Mouse (Mus musculus) right cerebral cortex, postnatal 36 days (tissue): Measurements from ENCODE around the gene Cavin1.

Source experiments
- DNase-seq, 2 experiments: peaks; one replicate each; pipeline ENCODE4 v3.0.0; 2022; ENCODE audit warnings: low spot score in 2 of 2, mixed read lengths in 1 of 2

The Cavin1 gene

DNA sequence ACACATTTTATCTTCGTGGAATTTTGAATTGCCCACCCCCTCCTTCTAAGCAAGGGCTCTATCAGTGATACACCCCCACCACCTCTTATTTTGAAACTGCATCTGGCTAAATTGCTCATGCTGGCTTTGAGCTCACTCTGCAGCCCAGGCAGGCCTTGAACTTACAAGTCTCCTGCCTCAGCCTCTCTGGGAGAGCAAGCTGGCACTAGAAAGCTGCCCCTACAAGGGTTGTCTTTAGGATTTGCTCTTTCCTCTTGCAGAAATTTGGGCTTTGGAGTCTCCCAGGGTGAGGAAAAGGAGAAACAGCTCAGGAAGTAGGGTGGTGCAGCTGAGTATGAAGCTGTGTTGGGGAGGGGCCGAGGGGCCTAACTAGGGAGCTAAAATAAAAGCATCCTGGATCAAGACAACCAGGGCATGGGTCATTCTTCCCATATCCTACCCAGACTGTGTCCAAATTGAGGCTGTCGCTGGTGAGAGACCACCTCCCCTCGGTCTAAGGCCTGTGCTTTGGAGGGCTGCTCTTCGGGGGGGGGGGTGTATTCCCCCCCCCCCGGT is 12.7 kb downstream of the Cavin1 start:
- no peak for DNase-seq

DNA sequence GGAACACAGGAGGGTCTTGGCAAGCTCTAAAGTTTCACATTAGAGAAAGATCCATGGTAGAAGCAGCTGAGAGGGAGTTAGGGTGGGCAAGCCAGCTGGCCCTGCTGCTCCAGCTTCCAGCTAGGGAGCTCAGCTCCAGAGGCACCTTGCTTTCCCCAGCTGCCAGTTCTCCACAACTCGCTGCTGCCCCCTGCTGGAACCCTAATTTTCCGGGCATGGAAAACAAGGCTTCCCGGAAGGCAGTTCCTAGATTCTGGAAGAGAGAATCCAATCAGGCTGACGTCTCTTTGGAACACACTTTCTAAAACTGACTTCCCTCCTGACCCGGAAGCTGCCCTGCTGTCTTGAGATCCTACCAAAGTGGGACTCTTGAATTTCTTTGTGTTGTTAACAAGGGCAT is 13.4 kb downstream of the Cavin1 start:
- peak; percentile 66 to 68 for DNase-seq

DNA sequence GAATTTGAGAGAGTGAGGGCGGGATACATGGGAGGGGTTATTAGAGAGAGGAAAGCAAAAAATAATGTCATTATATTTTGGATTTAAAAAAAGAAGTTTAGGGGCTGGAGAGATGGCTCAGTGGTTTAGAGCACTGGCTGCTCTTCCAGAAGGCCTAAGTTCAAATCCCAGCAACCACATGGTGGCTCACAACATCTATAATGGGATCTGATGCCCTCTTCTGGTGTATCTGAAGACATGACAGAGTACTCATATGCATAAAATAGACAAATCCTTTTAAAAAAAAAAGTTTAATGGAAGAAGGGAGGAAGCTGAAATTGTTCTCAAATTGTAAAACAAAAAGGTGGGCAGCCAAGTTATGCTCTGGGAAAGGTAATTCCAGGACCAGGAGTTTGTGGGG is 21.1 kb downstream of the Cavin1 start:
- no peak for DNase-seq

DNA sequence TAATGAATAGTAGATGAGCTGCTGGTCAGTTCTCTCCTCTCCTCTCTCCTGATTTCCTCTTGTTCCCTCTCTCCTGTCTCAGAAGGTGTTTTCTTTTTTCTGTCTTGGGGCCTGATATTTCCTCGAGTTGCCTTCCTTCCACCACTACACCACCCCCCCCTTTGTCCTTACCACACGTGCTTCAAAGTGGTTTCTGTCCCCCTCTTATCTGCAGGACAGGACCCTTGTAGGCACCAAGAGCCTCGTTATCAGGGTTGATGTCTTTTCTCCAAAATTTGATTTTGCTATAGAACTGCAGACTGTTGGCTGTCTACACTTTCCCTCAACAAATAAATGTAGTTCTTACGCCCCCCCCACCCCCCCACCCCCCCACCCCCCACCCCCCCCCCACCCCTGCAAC is 22.4 kb downstream of the Cavin1 start:
- DNase-seq: no peak

DNA sequence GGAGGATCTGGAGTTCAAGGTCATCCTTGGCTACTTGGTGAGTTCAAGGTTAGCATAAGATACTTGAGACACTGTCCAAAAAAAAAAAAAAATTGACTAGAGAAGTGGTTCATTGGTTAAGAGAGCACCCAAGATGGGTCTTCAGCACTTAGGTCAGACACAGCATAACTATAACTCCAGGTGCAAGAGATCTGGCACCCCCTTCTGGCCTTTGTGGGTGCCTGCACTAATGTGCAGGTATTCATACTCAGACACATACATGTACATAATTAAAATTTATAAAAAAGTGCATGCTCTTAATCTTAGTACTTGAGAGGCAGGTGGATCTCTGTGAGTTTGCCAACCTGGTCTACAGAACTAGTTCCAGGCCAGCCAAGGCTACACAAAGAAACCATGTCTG is 23.1 kb downstream of the Cavin1 start:
- no peak for DNase-seq

DNA sequence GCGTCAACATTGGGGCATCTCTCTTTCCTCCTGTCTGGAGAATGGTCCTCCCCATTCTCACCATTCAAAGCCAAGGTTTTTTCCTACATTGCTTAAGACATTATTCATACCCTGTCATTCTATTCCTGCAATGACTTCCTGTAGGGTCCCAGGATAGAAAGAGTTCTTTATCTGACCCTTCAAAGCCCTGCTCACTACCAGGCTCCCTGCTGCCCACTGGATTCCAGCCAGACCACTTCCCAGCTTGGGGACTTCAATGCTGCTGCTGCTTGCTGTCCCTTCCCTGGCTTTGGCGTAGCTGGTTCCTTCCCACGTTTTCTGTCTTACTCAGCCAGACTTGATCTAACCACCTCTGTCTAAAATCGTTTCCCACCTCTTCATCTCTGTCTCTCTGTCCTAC is 23.8 kb downstream of the Cavin1 start:
- no peak for DNase-seq

DNA sequence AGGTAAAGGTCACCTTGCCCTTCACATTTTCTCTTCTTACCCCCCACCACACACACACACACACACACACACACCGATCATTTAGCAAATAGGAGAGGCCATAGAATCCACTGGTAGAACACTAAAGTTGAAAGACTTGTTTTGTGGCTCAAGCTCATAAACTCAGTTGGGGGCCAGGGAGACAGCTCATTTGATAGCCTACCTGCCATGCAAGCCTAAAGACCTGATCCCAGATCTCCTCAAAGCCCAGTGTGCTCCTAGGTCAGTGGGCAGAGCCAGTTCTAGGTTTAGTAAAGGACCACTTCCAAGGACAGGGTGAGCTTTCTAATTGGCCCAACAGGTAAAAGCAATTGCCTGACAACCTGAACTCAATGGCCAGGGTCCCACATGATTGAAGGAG is 28.3 kb downstream of the Cavin1 start:
- DNase-seq: no peak

DNA sequence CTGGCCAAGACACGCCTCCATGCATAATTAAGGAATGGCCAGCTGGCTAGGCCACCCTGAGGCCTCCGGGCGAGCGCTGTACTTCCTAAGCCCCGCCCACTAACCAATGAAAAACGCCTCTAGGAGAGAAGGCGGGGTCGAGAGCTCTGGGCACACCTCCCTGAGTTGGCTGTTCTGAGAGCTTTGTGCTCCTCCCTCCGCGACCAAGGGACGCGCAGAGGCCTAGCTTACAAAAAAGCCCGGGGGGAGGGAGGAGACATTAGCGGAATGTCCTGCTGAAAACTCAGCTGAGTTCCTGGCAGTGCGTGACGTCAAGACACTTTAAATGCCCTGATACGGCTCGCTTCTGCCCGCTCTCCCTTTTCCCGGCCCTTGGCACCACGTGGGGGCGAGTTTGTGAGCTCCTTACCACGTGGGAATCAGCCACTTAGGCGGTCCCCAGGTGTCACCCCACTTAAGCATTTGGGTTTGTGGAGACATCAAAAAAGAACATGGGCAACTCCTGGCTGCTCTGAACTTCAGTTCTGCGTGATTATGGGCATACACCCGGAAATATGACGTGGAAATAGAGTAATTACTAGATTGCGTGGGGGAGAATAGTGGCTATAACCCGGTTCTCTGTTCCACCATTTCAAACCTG is 31.1 kb downstream of the Cavin1 start, which contains the start of gene Stat3:
Stat3 (minus strand) TSS at position 29 of the 640 bp plus-strand sequence.
- peak; percentile 98 to 99 for DNase-seq

DNA sequence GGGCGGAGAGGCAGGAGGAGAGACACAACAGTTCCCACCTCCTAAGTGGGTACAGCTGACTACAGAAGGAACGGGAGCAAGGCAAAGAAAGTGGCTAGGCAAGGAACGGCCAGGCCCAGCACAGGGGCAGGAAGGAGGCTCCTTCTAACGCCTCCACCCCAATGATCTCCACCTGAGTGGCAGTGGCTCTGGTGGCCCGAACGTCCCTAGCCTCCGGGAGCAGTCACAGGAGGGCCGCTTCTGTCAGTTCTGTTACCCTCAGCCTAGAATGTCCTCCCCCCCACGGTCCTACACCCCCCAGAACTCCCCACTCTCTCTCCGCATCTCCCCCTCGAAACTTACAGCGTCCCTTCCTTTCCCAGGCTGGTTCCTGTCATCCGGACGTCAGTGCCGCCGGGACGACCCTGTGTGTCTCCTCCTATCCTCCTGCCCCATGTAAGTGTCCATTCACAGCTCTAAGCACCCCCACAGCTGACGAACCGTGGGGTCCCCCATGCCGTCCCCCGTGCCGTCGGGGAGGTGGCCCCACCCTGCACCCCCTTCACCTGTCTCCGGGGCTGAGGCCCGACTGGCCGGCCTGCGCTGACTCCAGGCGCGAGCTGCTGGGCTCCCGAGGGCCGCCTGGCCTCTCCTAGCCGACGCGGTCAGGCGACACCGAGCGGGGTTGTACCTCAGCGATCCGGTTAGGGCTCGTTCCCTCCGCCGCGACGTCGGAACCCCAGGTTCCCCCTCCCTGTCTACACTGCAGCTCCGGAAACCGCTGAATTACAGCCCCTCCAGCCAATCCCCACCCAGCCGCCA is 31.8 kb downstream of the Cavin1 start:
- no peak for DNase-seq

DNA sequence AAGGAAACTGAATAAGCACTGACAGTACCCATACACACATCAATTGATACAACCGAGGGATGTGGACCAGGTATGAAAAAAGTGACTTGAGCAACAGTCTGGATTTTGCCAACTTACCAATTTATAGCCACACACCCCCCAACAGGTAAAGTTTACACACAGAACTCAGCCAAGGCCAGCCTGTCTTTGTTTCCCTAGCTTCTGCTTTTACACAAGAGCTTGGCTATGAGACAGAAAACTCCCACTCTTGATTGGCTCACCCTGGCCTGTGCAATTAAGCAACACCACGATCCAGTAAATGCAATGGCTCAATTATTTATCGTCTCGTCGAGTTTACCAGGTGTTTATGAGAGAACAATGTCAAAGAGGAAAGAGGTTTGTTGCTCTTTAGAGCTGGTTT is 32.6 kb downstream of the Cavin1 start:
- no peak for DNase-seq

DNA sequence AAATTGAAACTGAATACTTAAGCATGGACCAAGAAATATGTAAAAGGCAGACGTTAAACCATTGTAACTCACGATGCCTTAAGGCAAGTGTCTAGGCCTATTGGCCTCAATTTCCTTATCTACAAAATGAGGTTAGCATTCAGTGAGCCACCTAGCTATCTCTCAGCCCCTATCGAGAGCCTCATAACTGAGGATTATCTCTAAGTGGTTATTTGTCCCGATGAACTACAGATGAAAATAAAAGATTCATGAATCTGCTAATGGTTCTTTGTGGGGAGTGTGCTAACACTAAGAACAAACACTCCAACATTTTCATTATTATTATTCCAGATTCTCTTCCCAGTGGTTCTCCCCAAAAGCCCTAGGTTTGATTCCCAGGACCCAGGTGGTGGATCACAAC is 33.4 kb downstream of the Cavin1 start:
- DNase-seq: no peak

DNA sequence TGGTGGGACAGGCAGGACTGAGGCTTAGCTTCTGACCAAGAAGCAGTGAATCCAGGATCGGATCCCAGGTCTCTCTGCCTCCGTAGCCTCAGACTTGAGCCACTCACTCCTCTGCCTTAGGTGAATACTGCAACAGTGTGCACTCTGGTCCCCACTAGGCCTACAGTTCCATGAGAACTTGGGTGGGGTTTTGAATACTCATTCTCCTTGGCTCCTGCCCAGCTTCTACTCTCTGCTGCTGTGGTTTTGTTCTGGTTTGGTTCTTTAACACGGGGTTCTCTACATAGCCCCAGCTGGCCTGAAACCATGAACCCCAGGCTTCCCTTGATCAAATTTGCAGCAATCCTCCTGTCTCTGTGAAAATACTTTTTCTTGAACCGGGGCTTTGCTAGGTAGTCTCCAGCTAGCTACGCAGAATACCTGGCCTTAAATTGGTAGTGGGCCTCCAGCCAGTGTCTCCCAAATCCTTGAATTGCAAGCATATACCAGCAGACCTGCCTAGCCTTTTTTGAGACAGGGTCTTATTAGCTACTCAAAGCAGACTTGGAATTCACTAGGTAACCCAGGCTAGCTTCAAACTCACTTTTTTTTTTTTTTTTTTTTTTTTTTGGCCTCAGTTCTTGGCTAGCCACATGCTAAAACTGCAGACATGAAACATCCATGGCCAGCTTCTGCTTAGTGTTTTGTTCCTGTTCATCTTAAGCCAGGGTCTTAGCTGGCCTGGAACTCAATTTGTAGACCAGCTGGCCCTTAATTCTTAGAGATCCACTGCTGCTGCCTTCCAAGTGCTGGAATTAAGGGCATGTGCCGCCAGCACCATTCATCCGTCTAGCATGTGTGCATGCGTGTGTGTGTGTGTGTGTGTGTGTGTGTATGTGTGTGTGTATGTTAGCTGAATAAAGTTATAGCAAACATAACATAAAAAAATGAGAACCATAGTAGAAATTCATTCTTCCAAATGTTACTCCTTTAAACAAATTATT is 35.0 kb downstream of the Cavin1 start:
- no peak for DNase-seq

DNA sequence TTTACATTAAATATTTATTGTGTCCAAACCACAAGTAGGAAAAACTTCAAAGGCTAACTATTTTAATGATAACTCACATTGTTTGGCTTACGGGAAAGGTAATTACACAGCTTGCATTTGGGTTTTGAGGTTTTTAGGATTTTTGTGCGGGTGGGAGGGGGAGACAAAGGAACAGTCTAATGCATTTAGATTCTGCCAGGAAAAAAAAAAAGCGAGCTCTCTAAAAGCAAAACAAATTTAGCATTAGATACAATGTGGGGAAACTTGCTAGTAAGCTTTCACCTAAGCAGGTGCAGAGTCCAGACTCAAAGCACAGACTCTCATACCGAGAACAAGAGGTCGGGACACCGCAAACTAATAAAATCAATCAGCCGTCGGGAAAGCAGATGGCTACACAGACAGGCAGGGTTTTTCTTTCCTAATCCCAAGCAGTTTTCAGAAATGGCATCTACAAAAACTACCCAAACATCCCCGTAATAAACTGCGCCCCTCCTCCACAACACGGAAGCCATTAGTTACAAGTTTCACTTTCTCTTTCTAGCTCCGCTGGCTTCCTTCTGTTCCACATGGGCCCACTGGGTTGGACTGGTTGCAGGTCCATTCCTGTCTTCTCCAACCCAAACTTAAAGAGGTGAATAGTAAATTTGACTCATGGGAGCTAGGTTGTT is 39.3 kb downstream of the Cavin1 start:
- no peak for DNase-seq

DNA sequence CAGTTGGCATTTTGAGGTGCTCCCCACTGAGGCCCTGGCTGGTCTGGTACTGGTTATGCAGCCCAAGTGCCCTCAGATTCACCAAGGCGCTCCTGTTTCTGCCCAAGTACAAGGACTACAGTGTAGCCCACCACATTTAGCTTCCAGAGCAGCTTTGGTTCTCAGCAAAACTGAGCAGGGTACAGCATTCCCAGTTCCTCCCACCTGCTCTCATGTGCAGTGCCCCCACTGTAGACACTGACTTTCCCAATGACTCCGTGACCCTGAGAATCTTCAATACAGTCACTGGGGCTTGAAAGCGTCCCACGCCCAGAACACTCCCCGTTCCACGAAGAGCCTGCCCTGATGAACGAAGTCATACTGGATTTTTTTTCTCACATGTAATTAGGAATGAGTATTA is 40.1 kb downstream of the Cavin1 start:
- DNase-seq: no peak

DNA sequence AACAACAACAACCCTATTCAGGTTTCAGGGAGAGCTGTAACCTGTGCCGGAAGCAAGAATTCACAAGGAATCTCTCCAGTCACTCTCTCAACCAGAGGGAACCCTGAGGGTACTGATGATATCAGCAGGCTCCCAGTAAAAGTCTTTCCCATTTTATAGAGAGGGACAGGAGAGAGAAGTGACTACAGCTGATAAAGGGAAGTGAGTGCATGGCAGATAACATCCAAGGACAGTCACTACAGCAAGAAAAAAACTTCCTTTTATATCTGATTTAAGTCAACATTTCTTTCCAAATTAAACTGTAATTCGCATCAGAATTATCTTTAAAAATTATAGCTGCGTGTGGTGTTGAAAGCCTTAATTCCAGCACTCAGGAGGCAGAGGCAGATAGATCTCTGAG is 43.3 kb downstream of the Cavin1 start:
- no peak for DNase-seq

DNA sequence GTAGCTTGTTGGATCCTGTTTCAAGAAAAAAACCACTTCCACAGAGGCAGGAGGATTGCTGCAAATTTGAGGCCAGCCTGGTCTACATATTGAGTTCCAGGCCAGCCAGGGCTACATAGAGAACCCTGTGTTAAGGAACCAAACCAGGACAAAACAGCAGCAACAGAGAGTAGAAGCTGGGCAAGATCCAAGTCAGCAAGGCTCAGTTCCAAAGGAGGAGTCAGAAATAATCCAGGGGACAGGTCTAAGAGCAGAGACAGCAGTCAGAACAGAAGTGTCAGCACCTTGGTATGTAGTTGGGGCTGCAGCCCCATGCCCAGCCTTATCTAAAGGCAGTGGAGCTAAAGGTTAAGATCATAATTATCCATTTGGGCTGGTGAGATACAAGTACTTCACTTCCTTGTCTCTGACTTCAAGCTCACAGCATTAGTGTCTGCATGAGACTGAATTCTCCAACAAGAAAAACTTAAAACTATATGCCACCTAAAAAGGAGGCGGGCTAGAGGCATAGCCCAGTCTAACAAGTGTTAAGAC is 46.2 kb downstream of the Cavin1 start:
- DNase-seq: no peak

DNA sequence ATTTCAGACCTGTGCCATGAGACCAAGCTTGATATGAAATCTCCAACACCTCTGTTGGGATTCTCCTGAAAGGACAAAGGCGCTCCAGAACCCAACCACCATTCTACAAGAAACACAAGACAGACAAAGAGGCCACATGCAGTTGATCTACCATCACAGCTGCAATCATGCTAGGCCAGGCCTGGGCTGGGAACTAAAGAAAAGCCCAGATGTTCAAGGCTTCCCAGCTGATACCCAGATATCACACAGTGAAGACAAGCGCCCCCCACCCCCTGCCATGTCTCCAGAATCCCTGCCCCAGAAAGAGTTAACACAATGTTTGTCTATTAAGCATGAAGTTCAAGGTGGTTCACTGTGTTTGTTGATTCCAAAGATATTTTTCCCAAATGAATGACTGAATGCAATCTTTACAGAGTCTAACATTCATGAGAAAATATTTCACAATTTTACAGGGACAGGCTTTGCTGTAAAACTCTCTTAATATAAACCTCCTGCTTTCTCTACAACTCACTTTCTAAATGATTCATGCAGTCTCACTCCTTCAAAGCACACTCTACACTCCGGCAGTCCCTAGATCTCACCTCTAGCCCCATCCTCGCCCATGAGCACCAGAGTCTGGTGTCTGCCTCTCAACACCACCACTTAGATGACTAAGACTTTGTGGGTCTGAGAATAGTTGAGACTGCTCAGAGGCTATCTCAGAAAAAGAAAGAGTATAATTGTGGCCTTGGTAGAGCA is 49.6 kb downstream of the Cavin1 start:
- DNase-seq: no peak

DNA sequence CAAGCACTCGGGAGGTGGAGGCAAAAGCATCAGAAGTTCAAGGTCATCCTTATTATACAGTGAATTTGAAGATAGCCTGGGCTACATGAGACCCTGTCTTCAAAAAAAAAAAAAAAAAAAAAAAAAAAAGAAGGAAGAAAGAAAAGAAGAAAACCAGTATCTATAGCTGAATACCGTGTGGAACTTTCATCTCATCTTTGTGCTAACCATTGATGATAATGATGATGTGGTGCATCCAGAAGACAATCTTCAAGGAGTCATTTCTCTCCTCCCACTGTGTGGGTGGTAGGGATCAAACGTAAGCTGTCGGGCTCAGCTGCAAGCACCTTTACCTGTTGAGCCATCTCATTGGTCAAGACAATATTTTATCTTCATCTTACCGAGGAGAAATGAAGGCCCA is 52.7 kb downstream of the Cavin1 start:
- no peak for DNase-seq

DNA sequence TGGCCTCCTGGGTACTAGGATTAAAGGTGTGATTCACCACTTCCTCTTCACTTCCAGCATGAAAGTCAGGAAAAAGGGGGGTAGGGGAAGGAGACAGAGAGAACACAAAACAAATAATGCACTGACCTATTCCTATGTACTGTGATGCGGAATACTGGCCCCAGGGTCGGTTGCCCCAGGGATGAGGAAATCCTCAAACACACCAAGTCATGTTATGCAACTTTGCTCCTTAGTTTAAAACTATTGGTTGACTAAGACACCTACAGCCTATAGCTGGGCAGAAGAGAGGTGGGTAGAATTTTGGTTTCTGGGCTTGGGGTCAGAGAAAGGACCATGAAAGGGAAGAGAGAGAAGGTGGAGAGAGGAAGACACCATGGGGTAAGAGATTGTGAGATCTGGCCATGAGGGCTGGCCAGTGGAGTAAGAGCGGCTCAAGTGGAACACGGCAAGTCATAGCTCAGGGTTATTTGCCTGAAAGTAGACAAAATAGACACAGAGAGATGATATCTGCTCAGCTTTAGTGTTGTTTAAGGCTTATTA is 54.2 kb downstream of the Cavin1 start:
- no peak for DNase-seq

DNA sequence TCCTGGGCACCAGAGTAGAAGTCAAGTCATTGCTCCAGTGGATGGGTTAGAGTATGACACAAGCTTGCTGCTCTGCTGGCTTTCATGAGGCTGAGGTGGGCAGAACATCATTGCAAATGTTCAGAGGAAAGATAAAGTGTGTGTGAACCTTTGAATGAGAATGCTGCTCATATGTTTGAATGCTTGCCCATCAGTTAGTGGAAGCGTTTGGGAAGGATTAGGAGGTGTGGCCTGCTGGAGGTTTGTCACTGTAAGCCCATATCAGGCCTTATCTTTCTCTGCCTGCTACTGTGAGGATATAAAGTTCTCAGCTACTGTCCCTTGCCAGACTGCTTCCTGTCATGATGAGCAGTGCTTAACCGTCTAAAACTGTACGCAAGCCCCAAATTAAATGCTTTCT is 55.6 kb downstream of the Cavin1 start:
- no peak for DNase-seq
